Mouse (Mus musculus): ENCODE data around the gene Dgkz. TPM values are rescaled to one million over a fixed set of nuclear protein-coding genes. Genes with fewer than 3 reads are reported as not detected.

The Dgkz gene
- polyA plus RNA-seq, 1 experiment from 2014 or later: 32.3 TPM

- Histone ChIP-seq H3K4me3 (ENCODE audit: low read length) (no peak overlapping the region), H3K9ac (ENCODE audit: low read depth, low read length) (no peak overlapping the region), H3K9me3 (ENCODE audit: control insufficient read depth, low read length) (no peaks in the 10 kb centered on the region), H3K4me2 (ENCODE audit: low read length) (peak overlapping the region; percentile 16), H3K36me3 (ENCODE audit: control insufficient read depth, insufficient read depth, low read length) (no peaks in the 10 kb centered on the region), H3K4me1 (ENCODE audit: control insufficient read depth, insufficient read depth, low read depth, low read length) (peaks cover 19% of the 10 kb centered on the region), H3K27ac (ENCODE audit: low read depth, low read length) (no peak overlapping the region), H3K27me3 (replicated peaks; ENCODE audit: control insufficient read depth, insufficient read depth, low read length) (no peaks in the 10 kb centered on the region)
- ATAC-seq: no peak
- 75% methylated on average over 3 of the region's 3 CpGs for WGBS
These were observed 11.0 kb downstream of the Dgkz start for GRCm38 (mm10) chr2:91964610-91965204.

- WGBS: under 1% methylated on average over 37 of the region's 57 CpGs
- peak overlapping the region; percentile 79 for H3K4me2 ChIP-seq (ENCODE audit: low read length)
- H3K4me1 ChIP-seq (ENCODE audit: control insufficient read depth, insufficient read depth, low read depth, low read length): peaks cover 27% of the 10 kb centered on the region
- no peaks in the 10 kb centered on the region for H3K27me3 ChIP-seq (replicated peaks; ENCODE audit: control insufficient read depth, insufficient read depth, low read length)
- peak overlapping the region; percentile 61 for H3K4me3 ChIP-seq (ENCODE audit: low read length)
- H3K27ac ChIP-seq (ENCODE audit: low read depth, low read length): peak overlapping the region; percentile 83
- no peaks in the 10 kb centered on the region for H3K9me3 ChIP-seq (ENCODE audit: control insufficient read depth, low read length)
- ATAC-seq: peak; percentile 94
- peak overlapping the region; percentile 79 for H3K9ac ChIP-seq (ENCODE audit: low read depth, low read length)
- no peaks in the 10 kb centered on the region for H3K36me3 ChIP-seq (ENCODE audit: control insufficient read depth, insufficient read depth, low read length)
These were observed 12.2 kb downstream of the Dgkz start for GRCm38 (mm10) chr2:91963443-91963932.

DNA sequence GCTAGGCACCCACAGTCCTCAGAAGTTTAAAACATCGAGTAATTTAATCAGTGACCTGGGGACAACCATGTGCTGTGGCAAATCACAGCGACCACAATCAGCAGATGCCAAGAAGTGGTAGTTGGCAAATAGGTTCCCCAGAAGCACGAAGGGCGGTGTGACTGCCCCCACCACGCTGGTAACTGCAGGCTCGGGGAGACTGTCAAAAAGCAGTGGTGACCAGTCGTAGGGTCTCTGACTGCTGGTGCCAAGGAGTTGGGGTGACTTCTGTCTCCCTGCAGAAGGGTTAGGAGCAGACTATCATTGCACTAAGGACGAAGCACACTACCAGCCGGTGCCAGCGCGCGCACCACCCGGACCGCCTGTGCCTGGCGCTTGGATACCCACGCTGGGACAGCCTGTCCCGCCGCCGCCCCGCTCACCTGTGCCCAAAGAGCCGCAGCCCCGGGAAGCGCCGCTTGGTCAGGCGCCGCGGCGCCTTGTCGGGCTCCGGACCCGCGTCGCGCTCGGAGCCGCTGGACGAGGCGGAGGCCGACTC, 12.7 kb downstream of the Dgkz start:
- no peaks in the 10 kb centered on the region for H3K27me3 ChIP-seq (replicated peaks; ENCODE audit: control insufficient read depth, insufficient read depth, low read length)
- WGBS: under 1% methylated on average over 29 of the region's 39 CpGs
- peak overlapping the region; percentile 79 for H3K9ac ChIP-seq (ENCODE audit: low read depth, low read length)
- H3K4me3 ChIP-seq (ENCODE audit: low read length): peak overlapping the region; percentile 61
- H3K9me3 ChIP-seq (ENCODE audit: control insufficient read depth, low read length): no peaks in the 10 kb centered on the region
- no peak for ATAC-seq
- peak overlapping the region; percentile 83 for H3K27ac ChIP-seq (ENCODE audit: low read depth, low read length)
- no peaks in the 10 kb centered on the region for H3K36me3 ChIP-seq (ENCODE audit: control insufficient read depth, insufficient read depth, low read length)
- H3K4me1 ChIP-seq (ENCODE audit: control insufficient read depth, insufficient read depth, low read depth, low read length): peaks cover 27% of the 10 kb centered on the region
- peak overlapping the region; percentile 79 for H3K4me2 ChIP-seq (ENCODE audit: low read length)

- H3K9me3 ChIP-seq (ENCODE audit: control insufficient read depth, low read length): no peaks in the 10 kb centered on the region
- H3K4me1 ChIP-seq (ENCODE audit: control insufficient read depth, insufficient read depth, low read depth, low read length): peaks cover 33% of the 10 kb centered on the region
- WGBS: 60% methylated on average over 4 of the region's 4 CpGs
- no peaks in the 10 kb centered on the region for H3K36me3 ChIP-seq (ENCODE audit: control insufficient read depth, insufficient read depth, low read length)
- H3K27ac ChIP-seq (ENCODE audit: low read depth, low read length): no peak overlapping the region
- peak overlapping the region; percentile 79 for H3K4me2 ChIP-seq (ENCODE audit: low read length)
- no peaks in the 10 kb centered on the region for H3K27me3 ChIP-seq (replicated peaks; ENCODE audit: control insufficient read depth, insufficient read depth, low read length)
- peak overlapping the region; percentile 79 for H3K9ac ChIP-seq (ENCODE audit: low read depth, low read length)
- H3K4me3 ChIP-seq (ENCODE audit: low read length): peak overlapping the region; percentile 61
- no peak for ATAC-seq
These were observed 13.5 kb downstream of the Dgkz start for GRCm38 (mm10) chr2:91961901-91962761.

- ATAC-seq: no peak
- Histone ChIP-seq H3K9me3 (ENCODE audit: control insufficient read depth, low read length) (no peaks in the 10 kb centered on the region), H3K4me2 (ENCODE audit: low read length) (no peak overlapping the region), H3K27ac (ENCODE audit: low read depth, low read length) (no peak overlapping the region), H3K9ac (ENCODE audit: low read depth, low read length) (no peak overlapping the region), H3K36me3 (ENCODE audit: control insufficient read depth, insufficient read depth, low read length) (no peaks in the 10 kb centered on the region), H3K4me3 (ENCODE audit: low read length) (no peak overlapping the region), H3K4me1 (ENCODE audit: control insufficient read depth, insufficient read depth, low read depth, low read length) (peaks cover 37% of the 10 kb centered on the region), H3K27me3 (replicated peaks; ENCODE audit: control insufficient read depth, insufficient read depth, low read length) (no peaks in the 10 kb centered on the region)
- 85% methylated on average over 5 of the region's 5 CpGs for WGBS
These were observed 15.2 kb downstream of the Dgkz start for GRCm38 (mm10) chr2:91960459-91960858.

GRCm38 (mm10) chr2:91959544-91960410, 15.9 kb downstream of the Dgkz start:
- WGBS: 65% methylated on average over 11 of the region's 11 CpGs
- no peak overlapping the region; the same call in 1 of the 2 replicates for H3K27ac ChIP-seq (ENCODE audit: low read depth, low read length)

GRCm38 (mm10) chr2:91958701-91959457, 16.8 kb downstream of the Dgkz start:
- WGBS: 58% methylated on average over 10 of the region's 10 CpGs
- Histone ChIP-seq H3K4me3 (ENCODE audit: low read length) (no peak overlapping the region), H3K9ac (ENCODE audit: low read depth, low read length) (no peak overlapping the region), H3K36me3 (ENCODE audit: control insufficient read depth, insufficient read depth, low read length) (no peaks in the 10 kb centered on the region), H3K27me3 (replicated peaks; ENCODE audit: control insufficient read depth, insufficient read depth, low read length) (no peaks in the 10 kb centered on the region), H3K4me2 (ENCODE audit: low read length) (no peak overlapping the region), H3K9me3 (ENCODE audit: control insufficient read depth, low read length) (no peaks in the 10 kb centered on the region), H3K4me1 (ENCODE audit: control insufficient read depth, insufficient read depth, low read depth, low read length) (peaks cover 40% of the 10 kb centered on the region), H3K27ac (ENCODE audit: low read depth, low read length) (no peak overlapping the region; the same call in 1 of the 2 replicates)
- ATAC-seq: no peak

More at GRCm38 (mm10) chr2:91959544-91960410, 15.9 kb downstream of the Dgkz start:
- ATAC-seq: no peak
- peaks cover 38% of the 10 kb centered on the region for H3K4me1 ChIP-seq (ENCODE audit: control insufficient read depth, insufficient read depth, low read depth, low read length)
- no peaks in the 10 kb centered on the region for H3K9me3 ChIP-seq (ENCODE audit: control insufficient read depth, low read length)
- H3K4me2 ChIP-seq (ENCODE audit: low read length): no peak overlapping the region
- H3K36me3 ChIP-seq (ENCODE audit: control insufficient read depth, insufficient read depth, low read length): no peaks in the 10 kb centered on the region
- H3K9ac ChIP-seq (ENCODE audit: low read depth, low read length): no peak overlapping the region
- no peak overlapping the region for H3K4me3 ChIP-seq (ENCODE audit: low read length)
- H3K27me3 ChIP-seq (replicated peaks; ENCODE audit: control insufficient read depth, insufficient read depth, low read length): no peaks in the 10 kb centered on the region

DNA sequence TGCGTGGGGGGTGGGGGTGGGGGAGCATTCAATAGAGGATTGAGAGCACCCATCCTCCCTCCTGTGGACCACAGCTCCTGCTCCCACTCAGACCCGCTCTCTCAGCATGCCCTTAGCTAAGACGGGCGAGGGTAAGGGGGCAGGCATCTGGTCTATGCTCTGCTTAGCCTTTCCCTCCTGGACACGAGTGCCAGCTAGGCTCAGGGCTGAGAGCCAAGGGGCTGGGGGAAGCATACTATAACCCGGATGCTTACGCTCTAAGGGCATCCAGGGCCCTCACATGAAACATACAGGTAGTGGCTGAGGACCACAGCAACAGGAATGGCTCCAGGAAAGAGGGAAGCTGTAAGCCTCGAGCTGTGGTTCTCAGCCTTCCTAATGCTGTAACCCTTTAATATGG, 17.6 kb downstream of the Dgkz start:
- Histone ChIP-seq H3K9me3 (ENCODE audit: control insufficient read depth, low read length) (no peaks in the 10 kb centered on the region), H3K9ac (ENCODE audit: low read depth, low read length) (no peak overlapping the region), H3K27me3 (replicated peaks; ENCODE audit: control insufficient read depth, insufficient read depth, low read length) (no peaks in the 10 kb centered on the region), H3K4me2 (ENCODE audit: low read length) (no peak overlapping the region), H3K36me3 (ENCODE audit: control insufficient read depth, insufficient read depth, low read length) (no peaks in the 10 kb centered on the region), H3K27ac (ENCODE audit: low read depth, low read length) (no peak overlapping the region), H3K4me3 (ENCODE audit: low read length) (no peak overlapping the region), H3K4me1 (ENCODE audit: control insufficient read depth, insufficient read depth, low read depth, low read length) (peaks cover 40% of the 10 kb centered on the region)
- WGBS: 82% methylated on average over 8 of the region's 8 CpGs
- no peak for ATAC-seq

All from hindbrain, embryonic 16.5 days (tissue).